Mouse (Mus musculus): ENCODE measurements at regions not wholly inside any gene's neighbourhood (a gene's known extent, or its start where the extent isn't known, plus 50 kb on each side); places are given as distances from the start of the nearest gene placed in this dataset.

DNA sequence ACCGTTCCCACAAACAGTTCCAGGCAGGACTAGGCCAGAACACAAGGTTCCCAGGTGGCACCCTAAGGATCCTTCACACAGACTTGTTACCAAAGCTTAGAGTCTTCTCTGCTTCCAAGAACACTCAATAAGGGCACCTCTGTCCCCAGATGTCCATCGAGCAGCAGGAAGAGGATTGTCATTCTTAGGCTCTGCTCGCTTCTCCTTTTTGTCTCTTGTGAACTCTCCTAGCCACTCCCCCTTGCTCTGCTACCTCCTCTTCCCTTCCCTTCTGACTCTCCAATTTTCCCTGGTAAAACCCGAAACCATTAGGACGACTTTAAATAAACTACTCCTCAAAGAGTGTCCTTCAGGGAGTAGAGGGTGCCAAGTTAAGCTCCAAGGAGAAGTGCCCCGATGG, 124.4 kb upstream of the Pja1 start:
- TF ChIP-seq CTCF (conservative IDR thresholded peaks at IDR 0.05; ENCODE audit: insufficient read depth, insufficient read length, low read depth, low read length) (no peak), POLR2A (IDR thresholded peaks at IDR 0.05; ENCODE audit: low read depth, low read length) (no peak)
